Mouse (Mus musculus) cerebellum, adult 2 months (tissue): ENCODE measurements around the gene Reep3.

ENCODE experiments used
- CTCF ChIP-seq: fragments of 200-500 bp; IDR thresholded peaks from 2 replicates; pipeline ENCODE4 v1.5.1; 2011; ENCODE audit warnings: low read depth, mild to moderate bottlenecking, control low read depth, low read length, moderate library complexity, borderline replicate concordance; ENCODE audit not compliant: insufficient read depth
- POLR2A ChIP-seq: fragments of 200-500 bp; IDR thresholded peaks from 2 replicates; pipeline ENCODE4 v1.6.1; 2011; ENCODE audit warnings: low read length, control low read depth, borderline replicate concordance; ENCODE audit not compliant: insufficient read depth

DNA sequence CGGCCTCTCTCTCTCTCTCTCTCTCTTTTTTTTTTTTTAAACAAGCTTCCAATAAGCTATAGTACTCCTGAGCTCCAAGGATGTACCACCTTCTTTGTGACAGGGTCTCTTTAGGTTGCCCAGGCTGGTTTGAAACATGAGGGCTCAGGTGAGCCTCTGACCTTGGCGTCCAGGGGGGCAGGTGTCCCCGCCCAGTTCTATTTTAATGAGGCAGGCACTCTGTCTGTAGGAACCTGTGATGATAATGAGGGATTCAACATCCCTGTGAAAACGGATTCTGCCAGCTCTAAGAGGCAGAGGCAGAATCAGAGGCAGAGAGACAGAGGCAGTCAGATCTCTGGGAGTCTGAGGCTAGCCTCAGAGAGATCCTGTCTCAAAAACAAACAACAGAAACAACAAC lies 14.2 kb downstream of the Reep3 start:
- no peak for TF ChIP-seq CTCF
- no peak for TF ChIP-seq POLR2A
